Mouse (Mus musculus) midbrain, embryonic 15.5 days (tissue): Measurements from ENCODE around the gene Pgm3. TPM values are rescaled to one million over a fixed set of nuclear protein-coding genes. Genes with fewer than 3 reads are reported as not detected.

Experiments
- polyA plus RNA-seq: library from polyadenylated mRNA; unstranded; fragments of >200 nt; fragmentation: Nextera tagmentation; extraction: Ambion mirVana; gene quantifications from 2 replicates; pipeline ENCODE4 v1.2.1, GENCODE M21; 2015

Gene Pgm3
- polyA plus RNA-seq, 1 experiment from 2014 or later = 32.5 TPM

Other genes with a start within 250 kb of the Pgm3 start
- gene Ube2cbp, start 106.9 kb downstream of the Pgm3 start, polyA plus RNA-seq = 6.0 and 7.8 TPM in 2 replicates
- gene Dop1a, start 104.7 kb downstream of the Pgm3 start, polyA plus RNA-seq = 38.9 and 44.5 TPM in 2 replicates
- 16.8 and 17.6 TPM in 2 replicates for gene Rwdd2a, start 149 bp upstream of the Pgm3 start, polyA plus RNA-seq
- gene Me1, start 124.1 kb upstream of the Pgm3 start, polyA plus RNA-seq = 37.7 and 40.6 TPM in 2 replicates
- 4.3 and 4.8 TPM in 2 replicates for gene Prss35, start 171.8 kb upstream of the Pgm3 start, polyA plus RNA-seq